Mouse (Mus musculus): ENCODE results near the gene Gm3636. TPM values are rescaled to one million over a fixed set of nuclear protein-coding genes. Genes with fewer than 3 reads are reported as not detected.
"Not testable (repeated sequence)": the region's sequence is repeated elsewhere in the genome, so short reads cannot be mapped to it uniquely, and the experiment has no call there.

Gene Gm3636
- polyA plus RNA-seq (2015; fragmentation: Nextera tagmentation; extraction: Ambion mirVana): 0.92 and 1.2 TPM in 2 replicates

DNA sequence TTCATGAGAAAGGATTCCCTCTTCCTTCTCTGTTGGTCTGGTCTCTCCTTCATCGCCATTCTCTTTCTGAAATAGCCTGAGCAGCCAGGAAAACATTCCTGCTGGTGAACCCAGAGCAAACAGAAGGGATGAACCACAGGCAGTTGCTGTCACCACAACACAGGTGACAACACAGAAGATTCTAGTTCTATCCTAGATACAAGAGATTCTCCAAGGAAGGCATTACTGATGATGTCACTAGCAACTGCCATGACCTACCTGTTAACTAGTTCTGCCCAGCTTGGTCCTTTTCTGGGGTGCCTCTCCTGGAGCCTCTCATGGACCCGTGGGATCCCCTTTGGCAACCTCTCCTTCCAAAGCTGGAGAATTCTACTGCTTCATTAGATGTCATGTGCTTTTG is at the start of gene Gm3636:
Gm3636 (minus strand) TSS at position 101 of the 400 bp plus-strand sequence.
- no CpG with 5 or more reads among the region's 2 CpGs for WGBS
- not testable (repeated sequence) for DNase-seq (ENCODE audit: low spot score); H3K9ac ChIP-seq (replicated peaks; ENCODE audit: low read depth); H3K4me2 ChIP-seq (replicated peaks; ENCODE audit: low read depth, low read length); H3K9me3 ChIP-seq (ENCODE audit: low read length); H3K4me1 ChIP-seq (ENCODE audit: insufficient read depth, low read depth, low read length); H3K36me3 ChIP-seq (ENCODE audit: insufficient read depth, low read length); H3K27me3 ChIP-seq (replicated peaks; ENCODE audit: insufficient read depth, low read length); ATAC-seq; H3K27ac ChIP-seq (ENCODE audit: low read length); H3K4me3 ChIP-seq (ENCODE audit: low read depth, low read length)

GRCm38 (mm10) chr14:6774311-6774710 is 32.2 kb upstream of the Gm3636 start, which contains the start of gene Gm8362:
Gm8362 (minus strand) TSS chr14:6774411.
- not testable (repeated sequence) for H3K9ac ChIP-seq (replicated peaks; ENCODE audit: low read depth); H3K36me3 ChIP-seq (ENCODE audit: insufficient read depth, low read length); ATAC-seq; H3K4me3 ChIP-seq (ENCODE audit: low read depth, low read length); H3K4me1 ChIP-seq (ENCODE audit: insufficient read depth, low read depth, low read length); DNase-seq (ENCODE audit: low spot score); H3K27me3 ChIP-seq (replicated peaks; ENCODE audit: insufficient read depth, low read length); H3K9me3 ChIP-seq (ENCODE audit: low read length); H3K4me2 ChIP-seq (replicated peaks; ENCODE audit: low read depth, low read length); H3K27ac ChIP-seq (ENCODE audit: low read length)
- WGBS: 100% methylated on average over 1 of the region's 1 CpGs

DNA sequence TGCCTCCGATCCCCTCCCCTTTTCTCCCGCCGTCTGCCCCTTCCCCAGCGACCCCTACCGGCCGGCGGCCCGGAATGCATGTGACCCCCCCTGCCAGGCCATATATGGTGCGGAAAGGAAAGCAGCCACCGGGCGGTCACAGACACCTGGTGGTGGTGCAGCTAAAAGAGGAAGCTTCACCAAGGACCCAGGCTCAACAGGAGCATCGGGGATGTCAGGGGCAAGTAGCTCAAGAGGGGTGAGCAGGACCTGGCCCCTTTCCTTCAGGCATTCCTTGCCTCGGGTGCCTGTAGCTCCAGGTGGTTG is 15.1 kb upstream of the Gm3636 start:
- peak; percentile 29 for TF ChIP-seq CTCF (IDR thresholded peaks at IDR 0.05)
- not testable (repeated sequence) for H3K9me3 ChIP-seq (ENCODE audit: low read length); DNase-seq (ENCODE audit: low spot score); H3K9ac ChIP-seq (replicated peaks; ENCODE audit: low read depth); ATAC-seq; H3K36me3 ChIP-seq (ENCODE audit: insufficient read depth, low read length); H3K27me3 ChIP-seq (replicated peaks; ENCODE audit: insufficient read depth, low read length); H3K4me3 ChIP-seq (ENCODE audit: low read depth, low read length); H3K4me1 ChIP-seq (ENCODE audit: insufficient read depth, low read depth, low read length); H3K27ac ChIP-seq (ENCODE audit: low read length)
- peak overlapping the region; percentile 42 for H3K4me2 ChIP-seq (replicated peaks; ENCODE audit: low read depth, low read length)
- 0% methylated on average over 4 of the region's 13 CpGs for WGBS

DNA sequence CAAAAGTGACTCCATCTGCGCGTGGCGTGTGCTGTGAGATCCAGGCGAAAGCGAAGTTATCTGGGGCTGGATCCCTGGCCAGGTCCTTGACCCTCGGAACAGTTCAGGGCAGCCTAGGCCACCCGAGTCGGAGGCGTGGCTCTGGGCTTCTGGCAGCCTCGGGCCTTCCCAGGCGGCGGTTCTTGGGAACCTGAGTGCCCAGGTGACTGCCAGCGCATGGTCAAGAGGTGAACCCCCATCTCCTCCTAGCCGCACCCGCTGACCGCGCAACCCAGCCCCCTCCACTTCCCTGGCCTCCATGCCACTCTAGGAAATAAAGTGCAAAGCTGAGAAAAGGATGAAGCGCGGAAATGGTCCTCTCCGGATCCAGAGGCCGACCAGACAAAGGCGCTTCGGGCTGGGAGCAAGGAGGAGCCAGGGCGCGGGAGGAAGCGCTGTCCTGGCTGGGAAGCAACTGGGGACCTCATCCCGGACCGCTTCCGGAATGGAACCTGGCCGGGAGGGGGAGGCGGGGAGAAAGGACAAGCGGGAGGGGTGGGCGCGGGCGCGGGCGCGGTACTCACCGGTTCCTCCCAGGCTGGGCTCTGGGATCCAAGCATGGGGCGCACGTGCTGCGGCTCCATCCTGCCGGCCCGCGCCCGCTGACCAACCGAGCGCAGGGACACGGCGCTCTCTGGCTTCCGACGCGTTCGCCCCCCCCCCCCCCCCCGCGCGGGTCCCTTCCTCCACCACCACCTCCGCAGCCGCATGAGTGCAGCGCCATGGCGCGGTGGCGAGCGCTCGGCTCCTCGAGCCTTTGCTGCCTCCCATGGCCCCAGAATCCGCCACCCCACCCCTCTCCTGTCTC is 14.5 kb upstream of the Gm3636 start:
- WGBS: 0% methylated on average over 12 of the region's 67 CpGs
- H3K27ac ChIP-seq (ENCODE audit: low read length): not testable (repeated sequence)

GRCm38 (mm10) chr14:6720151-6720550 is 22.0 kb downstream of the Gm3636 start, which contains the start of gene Gm8050:
Gm8050 (minus strand) TSS chr14:6720251.
- H3K27me3 ChIP-seq (replicated peaks; ENCODE audit: insufficient read depth, low read length); H3K4me1 ChIP-seq (ENCODE audit: insufficient read depth, low read depth, low read length); H3K4me3 ChIP-seq (ENCODE audit: low read depth, low read length); H3K36me3 ChIP-seq (ENCODE audit: insufficient read depth, low read length); H3K4me2 ChIP-seq (replicated peaks; ENCODE audit: low read depth, low read length); DNase-seq (ENCODE audit: low spot score); H3K27ac ChIP-seq (ENCODE audit: low read length); ATAC-seq; H3K9me3 ChIP-seq (ENCODE audit: low read length); H3K9ac ChIP-seq (replicated peaks; ENCODE audit: low read depth): not testable (repeated sequence)
- 83% methylated on average over 1 of the region's 2 CpGs for WGBS

More for the DNA sequence above, 14.5 kb upstream of the Gm3636 start:
- H3K4me3 ChIP-seq (ENCODE audit: low read depth, low read length): peak overlapping the region; percentile 17; the same call in 1 of the 2 replicates
- not testable (repeated sequence) for H3K9ac ChIP-seq (replicated peaks; ENCODE audit: low read depth); DNase-seq (ENCODE audit: low spot score); H3K27me3 ChIP-seq (replicated peaks; ENCODE audit: insufficient read depth, low read length); ATAC-seq; H3K9me3 ChIP-seq (ENCODE audit: low read length); H3K36me3 ChIP-seq (ENCODE audit: insufficient read depth, low read length); H3K4me1 ChIP-seq (ENCODE audit: insufficient read depth, low read depth, low read length)
- peak overlapping the region; percentile 42 for H3K4me2 ChIP-seq (replicated peaks; ENCODE audit: low read depth, low read length)

Other genes starting within 250 kb of the Gm3636 start
- not detected in 2 replicates for gene Gm8356, start 205.0 kb downstream of the Gm3636 start, polyA plus RNA-seq (2015; fragmentation: Nextera tagmentation; extraction: Ambion mirVana)
- 0.17 TPM in 1 of 2 replicates, not detected in the other for gene Gm3629, start 151.7 kb downstream of the Gm3636 start, polyA plus RNA-seq (2015; fragmentation: Nextera tagmentation; extraction: Ambion mirVana)
- gene Gm3460, start 119.9 kb downstream of the Gm3636 start, polyA plus RNA-seq (2015; fragmentation: Nextera tagmentation; extraction: Ambion mirVana): not detected in 2 replicates
- not detected in 2 replicates for gene Gm10251, start 58.2 kb downstream of the Gm3636 start, polyA plus RNA-seq (2015; fragmentation: Nextera tagmentation; extraction: Ambion mirVana)
- not detected in 2 replicates for gene Gm8050, start 22.1 kb downstream of the Gm3636 start, polyA plus RNA-seq (2015; fragmentation: Nextera tagmentation; extraction: Ambion mirVana)
- not detected in 2 replicates for gene Gm8362, start 32.1 kb upstream of the Gm3636 start, polyA plus RNA-seq (2015; fragmentation: Nextera tagmentation; extraction: Ambion mirVana)
- not detected in 2 replicates for gene Gm3642, start 98.0 kb upstream of the Gm3636 start, polyA plus RNA-seq (2015; fragmentation: Nextera tagmentation; extraction: Ambion mirVana)
- gene Gm3667, start 147.6 kb upstream of the Gm3636 start, polyA plus RNA-seq (2015; fragmentation: Nextera tagmentation; extraction: Ambion mirVana): 0.31 TPM in 1 of 2 replicates, not detected in the other
- not detected in 2 replicates for gene Gm6356, start 231.5 kb upstream of the Gm3636 start, polyA plus RNA-seq (2015; fragmentation: Nextera tagmentation; extraction: Ambion mirVana)